Mouse (Mus musculus) intestine, postnatal 0 days (tissue): Measurements from ENCODE around the gene Gpr34. TPM values are rescaled to one million over a fixed set of nuclear protein-coding genes. Genes with fewer than 3 reads are reported as not detected.

Experiments
- ATAC-seq: fragments of 200-750 bp; cut with Nextera tagmentation; 2 replicates; pipeline ENCODE4 v1.8.0; 2017; ENCODE audit warnings: mild to moderate bottlenecking, moderate TSS enrichment, moderate library complexity
- H3K27ac ChIP-seq: fragments of 300-500 bp; sonication (generic); 2 replicates; pipeline ENCODE4 v1.5.1; 2014; ENCODE audit warnings: mild to moderate bottlenecking, low read depth, low read length, moderate library complexity
- H3K27me3 ChIP-seq: fragments of 300-500 bp; sonication (generic); replicated peaks from 2 replicates; pipeline ENCODE4 v1.6.1; 2014; ENCODE audit warnings: low read length, mixed read lengths; ENCODE audit not compliant: control insufficient read depth, insufficient read depth
- H3K36me3 ChIP-seq: fragments of 300-500 bp; sonication (generic); 2 replicates; pipeline ENCODE4 v1.6.1; 2014; ENCODE audit warnings: mild to moderate bottlenecking, moderate library complexity; ENCODE audit not compliant: control insufficient read depth, insufficient read depth
- H3K4me1 ChIP-seq: fragments of 300-500 bp; sonication (generic); replicated peaks from 2 replicates; pipeline ENCODE4 v1.6.1; 2014; ENCODE audit warnings: antibody characterized with exemption, low read length, mixed read lengths; ENCODE audit not compliant: control insufficient read depth, insufficient read depth
- H3K4me2 ChIP-seq: fragments of 300-500 bp; sonication (generic); replicated peaks from 2 replicates; pipeline ENCODE4 v1.6.1; 2014; ENCODE audit warnings: low read depth, mild to moderate bottlenecking, moderate library complexity
- H3K4me3 ChIP-seq: fragments of 300-500 bp; sonication (generic); 2 replicates; pipeline ENCODE4 v1.5.1; 2014; ENCODE audit warnings: low read depth, low read length
- H3K9ac ChIP-seq: fragments of 300-500 bp; sonication (generic); 2 replicates; pipeline ENCODE4 v1.6.1; 2014; ENCODE audit warnings: mild to moderate bottlenecking, low read depth, low read length
- H3K9me3 ChIP-seq: fragments of 300-500 bp; sonication (generic); 2 replicates; pipeline ENCODE4 v1.6.1; 2016; ENCODE audit warnings: mixed run types; ENCODE audit not compliant: control insufficient read depth
- CTCF ChIP-seq: sonication (generic); IDR thresholded peaks from 2 replicates; pipeline ENCODE4 v1.5.1; 2016; ENCODE audit warnings: low read depth, mild to moderate bottlenecking, control low read depth, antibody characterized with exemption, moderate library complexity
- whole genome bisulfite sequencing: fragments of 180-500 bp; shearing (Covaris S2); extraction: QIAGEN DNeasy Blood & Tissue Kit; methylation state at CpG from one replicate; pipeline ENCODE4 v1.1.7; 2014; 5-methylcytosine and 5-hydroxymethylcytosine counted together
- microRNA-seq: library from miRNA; unstranded; fragments of <30 nt; microRNA quantifications from one replicate; pipeline ENCODE4, GENCODE M21; 2016
- polyA plus RNA-seq: library from polyadenylated mRNA; unstranded; fragments of >200 nt; fragmentation: Nextera tagmentation; extraction: Ambion mirVana; gene quantifications from 2 replicates; pipeline ENCODE4 v1.2.1, GENCODE M21; 2015

Gpr34 gene
- polyA plus RNA-seq, 1 experiment from 2014 or later = 1.4 TPM

- no peak overlapping the region for H3K27ac ChIP-seq
- H3K9ac ChIP-seq = no peak overlapping the region
- H3K9me3 ChIP-seq = no peaks in the 10 kb centered on the region
- no peaks in the 10 kb centered on the region for H3K4me1 ChIP-seq
- TF ChIP-seq CTCF = no peak
- H3K36me3 ChIP-seq = no peaks in the 10 kb centered on the region
- no peak overlapping the region for H3K4me2 ChIP-seq
- no peaks in the 10 kb centered on the region for H3K27me3 ChIP-seq
- 93% methylated on average over 1 of the region's 1 CpGs for WGBS
- no peak for ATAC-seq
- H3K4me3 ChIP-seq = no peak overlapping the region
Measured at GRCm38 (mm10) chrX:13686589-13686988, 54.7 kb downstream of the Gpr34 start.

GRCm38 (mm10) chrX:13688356-13688755, 56.5 kb downstream of the Gpr34 start:
- Histone ChIP-seq H3K27me3 (no peaks in the 10 kb centered on the region), H3K4me3 (no peak overlapping the region), H3K9me3 (no peaks in the 10 kb centered on the region), H3K4me2 (no peak overlapping the region), H3K9ac (no peak overlapping the region), H3K27ac (no peak overlapping the region), H3K36me3 (no peaks in the 10 kb centered on the region), H3K4me1 (no peaks in the 10 kb centered on the region)
- ATAC-seq = no peak
- WGBS = 76% methylated on average over 2 of the region's 2 CpGs
- no peak for TF ChIP-seq CTCF

Small RNA genes within 50 kb of the gene (microRNA-seq; reads per million reads assigned to microRNA genes)
- gene Gm25246 = not detected

Other genes starting within 250 kb of the Gpr34 start
- 0.09 and 0.12 TPM in 2 replicates for gene Nyx, start 166.0 kb upstream of the Gpr34 start, polyA plus RNA-seq
- 0.04 and 0.17 TPM in 2 replicates for gene Gpr82, start 29.3 kb downstream of the Gpr34 start, polyA plus RNA-seq
- 9.0 and 9.8 TPM in 2 replicates for gene Cask, start 219.3 kb downstream of the Gpr34 start, polyA plus RNA-seq